Mouse (Mus musculus) left cerebral cortex, postnatal 36 days (tissue): ENCODE measurements around the gene Rab38. TPM values are rescaled to one million over a fixed set of nuclear protein-coding genes. Genes with fewer than 3 reads are reported as not detected.

Experiments
- DNase-seq, 2 experiments: peaks; one replicate each; pipeline ENCODE4 v3.0.0; 2021 to 2022; ENCODE audit warnings: low spot score in 2 of 2, mixed read lengths in 1 of 2
- intact Hi-C: fragments of 180-260 bp; cut with DNase I; formaldehyde crosslinking; loops from one replicate; pipeline ENCODE4 v1.15.1; 2025
- total RNA-seq, 2 experiments: library from RNA; stranded (reverse); gene quantifications; 2 replicates each; pipeline ENCODE4 v1.2.3; 2021

Rab38 gene
- total RNA-seq = under 1 TPM; 0.32 to 0.45 TPM

DNA sequence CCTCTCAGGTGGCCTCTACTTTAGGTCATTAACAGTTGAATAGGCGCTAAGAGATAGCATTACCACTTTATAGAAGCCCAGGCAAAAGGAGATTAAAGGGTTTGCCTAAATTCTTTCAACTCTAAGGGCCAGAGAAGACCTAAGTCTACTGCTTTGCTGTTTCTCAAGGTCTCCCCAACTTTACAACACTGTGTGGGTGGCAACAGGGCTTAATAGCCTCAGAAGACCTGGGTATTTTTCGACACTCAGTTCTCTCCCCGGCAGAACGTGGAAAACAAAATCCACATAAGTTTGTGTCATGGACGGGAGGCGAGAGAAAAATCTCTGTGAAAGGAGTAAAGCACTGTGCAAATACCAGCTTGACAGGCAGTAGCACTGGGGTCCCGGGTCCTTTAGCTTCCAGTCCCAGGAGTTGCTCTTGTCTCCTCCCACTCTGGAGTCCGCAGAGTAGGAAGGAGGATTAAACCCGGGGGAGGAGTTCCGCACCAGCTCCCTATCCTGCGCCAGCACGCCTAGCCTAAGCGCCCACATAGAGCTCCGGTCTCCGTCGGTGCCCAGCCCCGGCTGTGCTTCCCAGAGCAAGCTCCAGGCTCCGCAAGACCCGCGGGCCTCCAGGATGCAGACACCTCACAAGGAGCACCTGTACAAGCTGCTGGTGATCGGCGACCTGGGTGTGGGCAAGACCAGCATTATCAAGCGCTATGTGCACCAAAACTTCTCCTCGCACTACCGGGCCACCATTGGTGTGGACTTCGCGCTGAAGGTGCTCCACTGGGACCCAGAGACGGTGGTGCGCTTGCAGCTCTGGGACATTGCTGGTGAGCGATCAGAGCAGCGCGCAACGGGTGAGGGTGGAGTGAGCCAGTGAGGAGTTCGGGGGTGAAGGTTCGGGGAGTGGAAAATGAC, at the start of gene Rab38:
Rab38 (plus strand) TSS at position 488 of the 906 bp plus-strand sequence.
- peak; percentile 17 to 18 for DNase-seq
- intact Hi-C loops = no loop called here

DNA sequence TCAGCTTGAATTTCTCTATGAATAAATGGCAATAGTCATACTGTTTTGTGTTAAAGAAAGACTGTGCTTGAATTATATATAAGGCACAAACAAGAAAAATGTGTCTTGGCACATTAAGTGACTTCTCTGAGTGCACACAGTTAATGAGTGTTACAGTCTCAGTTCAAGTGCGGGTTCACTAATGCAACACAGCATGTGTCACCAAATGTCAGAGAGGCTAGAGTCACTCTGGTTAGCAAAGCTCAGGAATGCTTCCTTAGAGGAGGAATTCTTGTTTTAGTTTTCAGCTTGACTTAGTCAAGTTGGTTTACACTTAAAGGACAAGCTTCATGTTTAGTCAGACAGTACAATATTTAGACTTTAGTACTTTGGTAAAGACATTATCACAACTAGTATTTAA, 35.5 kb upstream of the Rab38 start:
- no peak for DNase-seq
- intact Hi-C loops = no loop called here

DNA sequence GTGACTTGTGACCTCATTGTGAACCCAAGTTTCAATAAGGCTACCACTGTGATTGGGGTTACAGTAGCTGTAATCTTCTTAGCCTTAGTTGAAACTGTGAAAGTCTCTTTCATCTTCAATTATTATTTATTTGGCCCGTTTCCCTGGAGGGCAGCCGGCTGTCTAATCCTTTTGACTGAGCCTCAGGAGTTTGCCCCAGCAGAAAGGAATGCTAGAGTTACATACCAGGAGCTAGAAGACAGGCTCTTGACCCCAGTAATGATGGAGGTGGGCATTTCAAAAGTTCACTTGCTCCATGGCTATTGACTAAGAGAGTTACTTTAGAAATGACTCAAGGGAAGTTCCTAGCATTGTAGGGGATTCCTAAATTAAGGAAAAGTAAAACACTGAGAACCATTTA, 34.3 kb upstream of the Rab38 start:
- intact Hi-C loops = no loop called here
- DNase-seq = no peak

DNA sequence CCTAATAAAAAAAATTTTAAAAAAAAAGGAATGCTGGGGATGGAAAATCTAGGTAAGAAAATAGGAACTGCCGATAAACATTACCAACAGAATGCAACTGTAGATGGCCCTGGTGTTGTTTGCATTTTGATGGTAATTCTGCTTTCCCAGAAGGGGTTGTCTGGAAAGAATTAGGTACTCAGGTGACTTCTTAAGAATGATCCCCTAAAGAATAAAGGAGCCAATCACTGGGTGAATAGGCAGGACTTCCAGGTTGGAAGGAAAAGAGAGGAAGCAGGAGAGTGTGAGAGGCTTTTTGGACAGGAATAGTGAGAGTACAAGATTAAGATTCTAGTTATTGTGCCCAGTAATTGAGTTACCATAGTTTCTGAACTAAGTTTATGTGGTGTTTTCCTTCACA, 24.8 kb upstream of the Rab38 start:
- DNase-seq = no peak
- intact Hi-C loops = no loop called here

DNA sequence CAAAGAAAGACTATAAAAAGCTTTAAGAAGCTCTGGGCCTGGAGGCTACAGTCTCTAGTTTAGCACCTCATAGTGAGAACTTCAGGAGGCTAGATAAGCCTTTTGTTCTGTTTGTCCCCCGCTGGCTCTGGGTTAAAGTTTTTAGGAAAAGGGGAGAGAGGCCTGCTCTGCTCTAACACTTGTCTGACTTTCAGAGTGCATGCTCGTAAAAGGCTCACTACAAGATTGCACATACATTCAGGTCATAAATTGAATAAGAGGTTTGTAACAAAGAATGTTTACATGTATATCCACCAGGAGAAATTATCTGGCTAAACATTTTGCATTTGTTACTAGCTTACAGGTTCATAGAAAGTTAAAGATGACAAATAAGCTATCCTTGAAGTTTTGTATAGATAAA, 23.6 kb upstream of the Rab38 start:
- intact Hi-C loops = no loop called here
- no peak for DNase-seq

DNA sequence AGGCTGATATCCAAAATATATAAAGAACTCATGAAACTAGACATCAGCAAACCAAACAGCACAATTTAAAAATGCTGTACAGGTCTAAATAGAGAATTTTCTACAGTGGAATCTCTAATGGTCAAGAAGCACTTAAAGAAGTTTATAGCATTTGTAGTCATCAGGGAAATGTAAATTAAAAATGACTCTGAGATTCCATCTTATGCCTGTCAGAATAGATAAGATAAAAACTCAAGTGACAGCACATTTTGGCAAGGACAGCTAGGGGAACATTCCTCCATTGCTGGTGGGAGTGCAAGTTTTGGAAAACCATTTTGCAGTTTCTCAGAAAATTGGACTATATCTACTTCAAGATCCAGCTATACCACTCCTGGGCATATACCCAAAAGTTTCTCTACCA, 8.3 kb upstream of the Rab38 start:
- no peak for DNase-seq
- intact Hi-C loops = no loop called here

DNA sequence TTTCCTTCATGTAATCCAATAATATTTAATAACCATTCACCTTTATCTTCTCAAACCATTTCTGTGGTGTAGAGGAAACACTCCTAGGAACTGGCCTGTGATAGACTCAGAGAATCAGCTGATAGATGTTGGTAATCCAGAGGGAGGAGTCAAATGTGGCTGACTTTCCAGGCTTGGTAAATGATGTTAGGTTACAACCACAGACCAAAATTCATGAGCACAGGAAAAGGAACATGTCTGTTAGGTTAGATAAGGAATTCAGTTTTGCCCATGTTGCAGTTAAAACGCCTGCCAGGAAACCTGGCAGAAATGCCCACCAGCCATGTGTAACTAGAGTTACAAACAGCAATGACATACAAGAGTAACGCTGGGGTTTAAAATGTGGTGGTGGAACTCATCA, 6.2 kb upstream of the Rab38 start:
- intact Hi-C loops = no loop called here
- no peak for DNase-seq

DNA sequence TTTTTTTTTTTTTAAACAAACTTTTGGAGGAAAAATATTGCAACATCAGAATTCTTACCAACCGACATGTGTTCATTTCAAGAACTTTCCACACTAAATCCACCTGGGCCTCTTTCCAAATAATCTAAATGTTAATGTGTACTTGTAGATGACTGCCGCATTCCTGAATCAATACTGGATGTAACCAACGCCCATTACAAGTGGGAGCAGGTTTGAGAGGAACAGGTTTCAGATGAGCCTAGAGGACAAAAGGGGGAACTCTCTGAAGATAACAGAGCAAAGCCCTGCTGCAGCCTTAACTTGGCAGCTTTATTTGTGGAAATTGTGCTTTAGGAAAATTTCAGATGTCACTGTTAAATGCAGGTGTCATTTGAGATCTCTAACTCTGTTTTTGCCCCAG, 4.3 kb upstream of the Rab38 start:
- DNase-seq = no peak
- intact Hi-C loops = no loop called here

DNA sequence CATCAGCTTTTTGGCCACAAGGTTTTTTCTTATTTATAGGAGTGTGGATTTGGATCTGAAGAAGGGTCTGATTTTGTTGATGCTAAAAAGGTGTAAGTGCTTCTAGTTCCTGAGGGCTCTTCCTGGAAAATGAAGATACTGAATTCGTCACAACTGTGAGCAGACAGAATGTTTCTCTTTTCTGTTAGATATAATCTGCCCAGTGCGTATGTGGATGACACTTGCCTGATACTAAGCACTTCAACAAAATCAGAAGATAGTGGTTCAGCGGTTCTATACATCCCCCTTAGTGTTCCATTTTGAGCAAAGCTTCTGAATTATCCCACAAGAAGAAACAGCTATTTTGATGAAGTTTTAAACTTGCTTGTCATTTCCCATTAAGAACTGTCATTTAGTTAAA, 2.6 kb upstream of the Rab38 start:
- no peak for DNase-seq
- intact Hi-C loops = no loop called here

DNA sequence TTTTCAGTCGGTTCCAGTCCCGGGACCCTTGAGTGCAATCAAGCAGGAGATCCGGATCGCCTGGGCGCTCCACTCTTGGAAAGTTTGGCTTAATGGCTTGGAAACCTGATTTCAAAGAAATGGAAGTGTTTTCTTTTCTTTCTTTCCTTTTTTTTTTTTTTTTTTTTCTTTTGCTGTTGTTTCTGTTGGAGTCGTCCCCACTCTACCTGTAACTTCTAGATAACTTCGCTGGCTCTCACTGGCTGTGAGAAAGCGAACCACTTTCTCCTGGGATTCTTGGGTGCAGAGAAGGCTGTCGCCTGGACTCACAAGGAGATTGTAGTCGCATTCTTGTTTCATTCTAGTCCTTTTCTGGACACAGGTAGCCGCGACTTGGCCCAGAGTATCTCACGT, 615 bp downstream of the Rab38 start:
- intact Hi-C loops = no loop called here
- no peak for DNase-seq

DNA sequence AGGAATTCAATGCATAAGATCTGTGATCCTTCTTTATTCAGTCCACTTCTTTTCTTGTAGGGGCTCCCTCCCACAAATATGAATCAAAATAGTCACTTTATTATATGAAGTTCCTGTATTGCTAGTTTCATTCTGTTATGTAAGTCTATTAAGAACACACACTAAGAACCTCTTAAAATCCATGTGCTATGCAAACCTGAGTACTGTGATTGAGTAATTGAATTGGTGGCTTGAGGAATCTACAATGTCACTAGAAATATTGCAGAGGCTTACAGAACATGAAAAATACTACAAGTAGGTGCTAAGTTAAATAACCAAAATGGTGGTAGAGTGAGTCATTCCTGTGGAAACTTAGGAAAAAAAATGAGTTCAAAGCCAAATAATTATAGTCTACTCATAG, 10.2 kb downstream of the Rab38 start:
- intact Hi-C loops = no loop called here
- DNase-seq = no peak

DNA sequence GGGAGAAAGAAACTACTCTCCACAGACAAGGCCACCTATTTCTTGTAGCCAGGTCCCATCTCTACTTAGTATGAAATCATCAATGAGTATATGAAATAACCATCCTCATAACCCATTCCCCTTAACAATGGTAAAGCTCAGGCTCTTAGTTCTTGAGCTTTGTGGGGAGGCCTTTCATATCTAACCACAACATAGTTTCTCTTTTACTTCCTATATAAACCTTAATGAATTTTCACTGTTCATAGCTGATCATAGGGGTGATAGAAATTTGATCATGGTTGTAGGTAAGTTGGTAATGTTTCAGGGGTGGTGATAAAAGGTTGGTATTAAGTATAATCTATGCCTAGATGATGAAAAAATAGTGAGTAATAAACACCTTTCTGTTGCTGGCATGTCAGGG, 12.6 kb downstream of the Rab38 start:
- intact Hi-C loops = no loop called here

DNA sequence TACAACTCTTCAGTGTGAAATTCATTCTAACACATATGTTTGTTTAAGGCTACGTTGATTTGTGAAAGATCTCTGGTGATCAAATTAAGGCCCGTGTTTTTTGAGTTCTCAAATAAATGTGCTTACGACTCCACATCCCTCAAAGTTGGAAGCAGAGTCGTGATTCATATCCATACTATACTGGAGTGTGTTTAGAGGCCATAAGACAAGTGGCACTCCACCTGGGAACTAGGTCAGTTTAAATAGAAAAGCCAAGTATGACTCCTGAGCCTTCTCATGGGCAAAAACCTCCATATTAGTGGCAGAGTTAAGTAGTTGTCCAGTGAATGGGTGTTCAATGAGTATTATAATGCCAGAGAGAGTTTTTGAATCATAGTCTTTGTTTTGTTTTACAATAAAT, 13.4 kb downstream of the Rab38 start:
- DNase-seq = no peak
- intact Hi-C loops = no loop called here

More for the DNA sequence above, 12.6 kb downstream of the Rab38 start:
- no peak for DNase-seq

DNA sequence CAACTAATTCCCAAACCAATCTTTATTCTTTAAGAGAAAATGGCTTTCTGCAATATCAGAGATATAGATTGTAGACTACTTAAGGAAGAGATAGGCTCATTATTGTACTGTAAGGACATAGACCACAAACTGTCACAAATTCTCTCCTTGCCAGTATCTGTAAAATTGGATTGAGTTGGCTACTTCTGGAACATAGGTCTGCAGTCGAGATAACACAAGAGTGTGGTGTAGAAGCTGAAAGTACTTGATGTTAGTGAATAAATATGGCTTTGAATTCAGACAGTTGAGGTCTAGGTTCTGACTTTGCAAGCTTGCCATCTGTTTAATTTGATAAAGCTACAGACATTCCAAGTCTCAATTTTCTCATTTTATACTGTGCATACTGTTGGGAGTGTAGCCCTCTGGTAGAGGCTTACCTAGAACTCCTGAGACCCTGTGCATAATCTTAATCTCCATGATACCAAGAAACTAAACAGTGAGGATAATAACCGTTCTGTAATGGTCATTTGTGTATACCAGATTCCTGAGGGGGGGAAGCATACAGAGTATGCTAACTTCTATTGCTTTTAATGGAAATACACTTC, 15.3 kb downstream of the Rab38 start:
- DNase-seq = no peak
- intact Hi-C loops = no loop called here

DNA sequence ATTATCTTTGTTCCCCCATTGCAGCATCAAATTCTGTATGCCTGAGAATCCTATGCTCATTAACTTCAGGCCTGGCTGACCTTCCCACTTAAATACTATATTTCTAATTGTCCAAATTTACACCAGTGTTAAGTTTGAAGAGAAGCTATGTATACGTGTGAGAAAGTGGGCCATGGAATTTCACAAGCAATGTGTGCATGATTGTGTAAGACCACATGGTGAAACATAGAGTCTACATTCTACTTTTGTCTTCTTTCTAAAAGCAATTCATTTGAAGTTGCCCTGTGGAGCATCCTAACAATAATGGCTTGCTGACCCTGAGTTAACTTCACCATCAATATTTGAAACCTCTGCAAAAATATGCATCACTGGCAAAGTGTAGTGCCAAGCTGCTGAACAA, 23.2 kb downstream of the Rab38 start:
- intact Hi-C loops = no loop called here

DNA sequence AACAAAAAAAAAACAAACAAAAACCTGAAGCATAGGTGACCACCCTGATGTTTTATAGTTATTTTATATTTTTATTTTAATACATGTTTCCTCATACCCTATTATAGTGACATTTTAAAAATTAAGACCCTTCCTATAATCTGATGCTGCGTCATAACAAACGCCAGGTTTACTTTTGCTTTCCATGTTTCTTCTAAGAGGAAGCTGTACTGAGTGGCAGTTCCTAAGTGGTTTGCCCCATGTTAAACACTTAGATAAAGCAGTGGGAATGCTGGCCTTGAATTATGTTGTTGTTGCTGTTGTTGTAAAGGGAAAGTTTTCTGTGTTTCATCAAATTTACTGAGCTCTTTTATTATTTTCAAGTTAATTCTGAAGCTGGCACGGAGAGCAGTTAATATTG, 27.8 kb downstream of the Rab38 start:
- no peak for DNase-seq
- intact Hi-C loops = no loop called here

More for the DNA sequence above, 23.2 kb downstream of the Rab38 start:
- DNase-seq = no peak

DNA sequence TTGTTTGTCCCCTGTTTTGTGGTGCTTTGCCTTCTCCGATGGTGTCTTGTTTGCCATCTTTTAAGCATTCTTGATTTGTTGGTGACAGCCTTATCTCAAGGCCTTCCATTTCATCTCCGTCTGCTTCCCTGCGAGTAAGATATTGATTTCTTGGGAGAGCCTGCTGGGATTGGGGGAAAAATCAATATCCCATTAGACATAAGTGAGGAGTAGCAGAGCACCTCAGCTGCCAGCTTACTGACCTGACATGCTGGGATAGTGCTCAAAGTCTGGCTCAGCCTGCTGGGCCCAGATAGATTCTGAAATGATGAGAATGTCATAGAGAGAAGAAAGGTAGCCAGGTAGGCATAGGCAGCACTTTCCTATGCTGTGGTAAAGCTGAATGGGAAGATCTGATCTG, 37.7 kb downstream of the Rab38 start:
- intact Hi-C loops = no loop called here
- no peak for DNase-seq

DNA sequence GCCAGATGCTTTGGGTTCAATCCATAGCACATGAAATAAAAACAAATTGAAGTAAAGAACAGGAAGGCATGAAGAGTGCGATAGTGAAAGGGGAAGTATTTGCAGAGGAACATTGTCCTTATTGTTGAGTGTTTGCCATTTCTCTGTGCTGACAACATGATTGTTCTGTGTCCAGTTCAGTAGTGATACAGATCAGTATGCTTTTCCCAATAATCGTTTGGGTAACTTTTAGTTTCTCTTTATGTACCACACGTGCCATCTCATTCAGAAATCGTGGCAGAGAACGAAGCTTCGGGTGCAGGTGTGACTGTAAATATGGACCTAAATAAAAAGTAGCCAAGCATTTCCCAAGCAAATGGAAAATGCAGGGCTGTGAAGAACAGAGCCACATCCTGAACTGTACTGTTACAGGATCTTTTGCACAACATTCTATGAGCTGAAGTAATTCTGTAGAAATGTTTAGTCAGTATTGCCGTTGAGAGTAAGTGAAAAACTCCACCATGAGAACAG, 52.1 kb downstream of the Rab38 start:
- no peak for DNase-seq
- intact Hi-C loops = no loop called here

DNA sequence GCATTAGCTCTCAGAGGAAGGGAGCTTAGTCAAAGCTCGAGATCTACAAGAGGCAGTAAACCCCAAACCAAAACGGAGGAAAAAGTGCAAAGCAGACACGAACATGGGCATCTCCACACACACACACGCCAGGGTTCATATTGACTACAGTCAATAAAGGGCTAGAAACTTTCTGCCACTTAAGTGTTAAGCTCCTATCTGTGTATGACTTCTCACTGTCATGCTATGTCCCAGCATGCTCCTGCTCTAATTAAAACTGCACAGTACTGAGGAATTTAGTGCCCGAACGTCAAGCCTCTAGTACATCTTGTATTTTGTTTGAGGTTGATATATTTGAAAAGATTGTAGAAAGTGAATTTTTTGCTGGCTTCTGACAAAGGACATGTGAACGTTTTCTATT, 52.6 kb downstream of the Rab38 start:
- intact Hi-C loops = no loop called here
- no peak for DNase-seq

DNA sequence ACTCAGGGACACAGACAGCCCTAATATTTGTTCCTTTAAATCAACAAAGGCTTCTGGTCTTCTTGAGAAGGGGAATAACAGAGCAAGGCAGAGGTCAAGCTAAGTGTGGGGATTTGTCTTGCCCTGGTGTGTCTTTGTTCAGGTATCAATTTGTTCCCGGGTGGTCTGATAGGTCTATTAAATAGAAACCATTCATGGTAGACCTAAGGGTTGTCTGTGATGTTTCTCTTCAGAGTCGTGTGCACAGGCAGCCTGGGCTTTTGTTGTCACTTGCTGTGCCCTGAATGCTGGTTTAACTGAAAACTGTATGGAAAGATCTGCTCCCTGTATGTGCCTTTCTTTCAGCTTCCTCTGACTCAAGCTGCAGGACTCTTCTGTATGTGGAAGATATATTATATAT, 60.9 kb downstream of the Rab38 start:
- DNase-seq = no peak
- intact Hi-C loops = no loop called here

DNA sequence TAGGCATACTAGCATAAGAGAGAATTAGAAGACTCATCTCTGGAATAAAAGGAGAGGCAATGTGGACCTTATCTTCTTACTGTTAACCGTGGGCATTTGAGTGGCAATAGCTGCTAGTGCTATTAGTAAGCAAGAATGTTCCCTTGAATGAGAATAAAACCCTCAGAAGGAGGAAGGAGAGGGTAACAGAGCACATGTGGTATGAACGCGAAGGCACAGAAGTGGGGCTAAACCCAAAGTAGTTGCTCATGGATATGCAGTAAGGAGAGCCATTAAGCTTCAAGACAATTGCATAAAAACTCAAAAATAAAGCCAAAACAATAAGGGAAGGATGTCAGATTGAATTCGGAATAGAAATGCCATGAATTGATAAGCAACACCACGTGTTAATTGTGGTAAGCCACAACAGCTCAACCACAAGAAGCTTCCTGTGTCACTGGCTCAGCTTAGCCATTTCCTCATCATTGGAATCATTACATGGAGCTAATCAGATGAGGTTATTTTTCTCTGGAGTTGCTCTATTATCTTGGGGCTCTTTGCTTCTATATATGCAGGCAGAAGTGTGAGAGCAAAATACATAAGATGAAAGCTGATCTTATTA, 72.2 kb downstream of the Rab38 start:
- no peak for DNase-seq
- intact Hi-C loops = no loop called here
